Mouse (Mus musculus) mouse embryonic stem cell (cell line): ENCODE results near the gene Spred1.

Experiments
- in situ Hi-C, 2 experiments: fragments of 300-500 bp; cut with MboI; formaldehyde crosslinking; loops; 1 replicate in 1 of 2; 3 replicates in 1 of 2; pipeline ENCODE4 v1.14.3; 2019 to 2020; ENCODE audit warnings: low sequenced_read_pairs in 2 of 2, low pct_unique_long_range_greater_than_20kb in 1 of 2, mixed read lengths in 1 of 2; ENCODE audit not compliant: unreplicated experiment in 1 of 2

The Spred1 gene

GRCm38 (mm10) chr2:117152161-117152560, 31.0 kb downstream of the Spred1 start:
- in situ Hi-C loops: no loop called here

GRCm38 (mm10) chr2:117168379-117168778, 47.2 kb downstream of the Spred1 start:
- in situ Hi-C loops: no loop called here

- in situ Hi-C loops: no loop called here
Observed at GRCm38 (mm10) chr2:117169037-117169436, 47.9 kb downstream of the Spred1 start.

- in situ Hi-C loops: no loop called here
Observed at GRCm38 (mm10) chr2:117172981-117173380, 51.8 kb downstream of the Spred1 start.

- in situ Hi-C loops: loop anchor here (5.0 kb wide), 2 partner anchors 274 to 279 kb away; no protein-coding TSS in a partner anchor
Observed at GRCm38 (mm10) chr2:117176066-117176465, 54.9 kb downstream of the Spred1 start.

- in situ Hi-C loops: loop anchor here (5.0 kb wide), 2 partner anchors 275 to 280 kb away; no protein-coding TSS in a partner anchor
Observed at GRCm38 (mm10) chr2:117176937-117177336, 55.8 kb downstream of the Spred1 start.

GRCm38 (mm10) chr2:117180250-117180885, 59.2 kb downstream of the Spred1 start:
- in situ Hi-C loops: no loop called here

- in situ Hi-C loops: no loop called here
Observed at GRCm38 (mm10) chr2:117185587-117185986, 64.4 kb downstream of the Spred1 start.

GRCm38 (mm10) chr2:117190915-117191314, 69.7 kb downstream of the Spred1 start:
- in situ Hi-C loops: no loop called here

- in situ Hi-C loops: no loop called here
Observed at GRCm38 (mm10) chr2:117194309-117194708, 73.1 kb downstream of the Spred1 start.

GRCm38 (mm10) chr2:117195151-117195550, 74.0 kb downstream of the Spred1 start:
- in situ Hi-C loops: no loop called here

GRCm38 (mm10) chr2:117195578-117195977, 74.4 kb downstream of the Spred1 start:
- in situ Hi-C loops: no loop called here

GRCm38 (mm10) chr2:117200869-117201338, 79.7 kb downstream of the Spred1 start:
- in situ Hi-C loops: no loop called here

GRCm38 (mm10) chr2:117203350-117203749, 82.2 kb downstream of the Spred1 start:
- in situ Hi-C loops: no loop called here

GRCm38 (mm10) chr2:117204534-117204933, 83.4 kb downstream of the Spred1 start:
- in situ Hi-C loops: no loop called here

- in situ Hi-C loops: no loop called here
Observed at GRCm38 (mm10) chr2:117205066-117205465, 83.9 kb downstream of the Spred1 start.

GRCm38 (mm10) chr2:117210416-117211085, 89.4 kb downstream of the Spred1 start:
- in situ Hi-C loops: no loop called here

GRCm38 (mm10) chr2:117216152-117216551, 95.0 kb downstream of the Spred1 start:
- in situ Hi-C loops: no loop called here

GRCm38 (mm10) chr2:117217695-117218216, 96.6 kb downstream of the Spred1 start:
- in situ Hi-C loops: no loop called here

- in situ Hi-C loops: no loop called here
Observed at GRCm38 (mm10) chr2:117219536-117219935, 98.4 kb downstream of the Spred1 start.
